Mouse (Mus musculus) adrenal gland, adult (tissue): ENCODE data around the gene Vmn1r172.
"Not testable (repeated sequence)": the region's sequence is repeated elsewhere in the genome, so short reads cannot be mapped to it uniquely, and the experiment has no call there.

Experiments used
- DNase-seq, 2 experiments: peaks; one replicate each; pipeline ENCODE4 v3.0.0; 2022 to 2023; ENCODE audit warnings: low spot score in 1 of 2; ENCODE audit not compliant: inconsistent age in 2 of 2

Vmn1r172 gene

GRCm38 (mm10) chr7:23658016-23658415, at the start of gene Vmn1r172:
Vmn1r172 (plus strand) TSS chr7:23658316.
- DNase-seq = no peak

DNA sequence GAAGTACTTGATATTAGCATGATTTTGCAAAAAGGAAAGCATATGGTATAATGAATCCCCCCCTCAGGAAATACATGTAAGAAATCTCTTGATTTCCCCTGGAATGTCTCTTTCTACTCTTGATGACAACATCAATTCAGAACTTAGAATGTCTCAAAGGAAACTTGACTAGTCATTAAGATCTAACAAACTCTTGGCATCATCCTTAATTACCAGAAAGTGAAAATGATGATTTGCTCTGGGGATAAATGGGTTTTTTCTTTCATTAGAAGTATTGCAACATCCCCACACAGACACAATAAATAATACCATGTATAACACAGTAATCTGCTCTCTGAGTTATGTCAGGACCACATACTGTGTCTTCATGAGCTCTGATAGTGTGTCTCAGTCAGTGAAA, 27.7 kb upstream of the Vmn1r172 start, which contains the start of gene Vmn1r171:
Gene Vmn1r171 (plus strand): TSS at position 301 of the 400 bp plus-strand sequence.
- DNase-seq = no peak

GRCm38 (mm10) chr7:23700403-23700802, 42.3 kb downstream of the Vmn1r172 start, which contains the start of gene Vmn1r173:
Vmn1r173 (plus strand) TSS chr7:23700703.
- DNase-seq = not testable (repeated sequence)
